31 mouse cellular contexts compared by ENCODE assay signal in genomic region chr2:138023558-138023957, GRCm38 (mm10).
DNase-seq lines count a peak whose midpoint lies in the region; ATAC-seq and TF ChIP-seq lines count a peak whose summit lies in the region.
"Had no signal": no experiment of that assay in that cellular context is flagged by ENCODE, and none has a peak within 500 bp of the region (broad histone marks: within the 10 kb centered on the region; RNA-seq: fewer than 3 reads in every experiment).

No protein-coding gene starts in this region.

- H3K4me2 ChIP-seq in midbrain, embryonic 16.5 days (ENCODE audit: low read length) = no peak overlapping the region
- H3K4me2 ChIP-seq: embryonic facial prominence, embryonic 15.5 days; forebrain, embryonic 13.5 days; heart, embryonic 11.5 days; hindbrain, embryonic 12.5 days; limb, embryonic 15.5 days; neural tube, embryonic 15.5 days had no signal

- DNase-seq in frontal cortex, postnatal 25 days (ENCODE audit: low spot score in 2 of 2) = no peak
- peak; percentile 46 to 71 for DNase-seq in cerebellum, adult 2 months
- peak; percentile 45 to 56 for DNase-seq in cerebellum, postnatal 25 days
- DNase-seq in urinary bladder, postnatal 4 days (ENCODE audit: low spot score in 2 of 2) = no peak
- DNase-seq in kidney, postnatal 14 days = no peak
- DNase-seq: adrenal gland, postnatal 25 days; gastrocnemius, adult 2 months; gastrocnemius, postnatal 36 days; heart, adult 18-20 months; heart, postnatal 36 days; kidney, adult 9 months; kidney, postnatal 25 days; lung, adult 2 months; lung, postnatal 14 days; midbrain, embryonic 14.5 days; spleen, adult 18-20 months; thymus, adult 18-20 months; thymus, postnatal 25 days had no signal

- no peak overlapping the region for H3K4me3 ChIP-seq in cerebellum, adult 2 months (replicated peaks; ENCODE audit: insufficient read depth, low read depth, low read length)
- H3K4me3 ChIP-seq in midbrain, embryonic 16.5 days (ENCODE audit: low read depth, low read length) = no peak overlapping the region
- H3K4me3 ChIP-seq: embryonic facial prominence, embryonic 10.5 days; embryonic facial prominence, embryonic 15.5 days; forebrain, embryonic 13.5 days; gastrocnemius, adult 2 months; hindbrain, embryonic 12.5 days; limb, embryonic 10.5 days; limb, embryonic 15.5 days; neural tube, embryonic 15.5 days had no signal

- no peaks in the 10 kb centered on the region for H3K36me3 ChIP-seq in midbrain, embryonic 16.5 days (ENCODE audit: control insufficient read depth, insufficient read depth, low read length)
- H3K36me3 ChIP-seq: embryonic facial prominence, embryonic 10.5 days; embryonic facial prominence, embryonic 15.5 days; hindbrain, embryonic 12.5 days; limb, embryonic 10.5 days; limb, embryonic 15.5 days; neural tube, embryonic 15.5 days had no signal

- peak; percentile 61; the same call in 1 of the 2 replicates for TF ChIP-seq CTCF in cerebellum, adult 2 months (IDR thresholded peaks at IDR 0.05; ENCODE audit: borderline replicate concordance, insufficient read depth, low read depth, low read length)

- H3K27ac ChIP-seq in cerebellum, adult 2 months (ENCODE audit: insufficient read depth, low read length) = no peak overlapping the region
- no peak overlapping the region for H3K27ac ChIP-seq in midbrain, embryonic 16.5 days (ENCODE audit: low read length)
- H3K27ac ChIP-seq: embryonic facial prominence, embryonic 10.5 days; embryonic facial prominence, embryonic 15.5 days; forebrain, embryonic 13.5 days; gastrocnemius, adult 2 months; hindbrain, embryonic 12.5 days; hindbrain, postnatal 0 days; limb, embryonic 10.5 days; limb, embryonic 15.5 days; liver, embryonic 14.5 days; neural tube, embryonic 15.5 days had no signal

- no peak overlapping the region for H3K9ac ChIP-seq in midbrain, embryonic 16.5 days (ENCODE audit: low read depth, low read length)
- H3K9ac ChIP-seq: embryonic facial prominence, embryonic 15.5 days; forebrain, embryonic 13.5 days; hindbrain, embryonic 12.5 days; limb, embryonic 15.5 days; liver, embryonic 14.5 days; neural tube, embryonic 15.5 days had no signal

- H3K9me3 ChIP-seq in midbrain, embryonic 16.5 days (replicated peaks; ENCODE audit: control insufficient read depth, low read length, poor library complexity, severe bottlenecking) = no peaks in the 10 kb centered on the region
- H3K9me3 ChIP-seq: embryonic facial prominence, embryonic 10.5 days; embryonic facial prominence, embryonic 15.5 days; forebrain, embryonic 13.5 days; hindbrain, embryonic 12.5 days; limb, embryonic 10.5 days; limb, embryonic 15.5 days; neural tube, embryonic 15.5 days had no signal

- H3K27me3 ChIP-seq in cerebellum, adult 2 months (ENCODE audit: control insufficient read depth, insufficient read depth, low read length) = no peaks in the 10 kb centered on the region
- H3K27me3 ChIP-seq in midbrain, embryonic 16.5 days (ENCODE audit: control insufficient read depth, insufficient read depth, low read depth, low read length) = no peaks in the 10 kb centered on the region
- H3K27me3 ChIP-seq: embryonic facial prominence, embryonic 15.5 days; forebrain, embryonic 13.5 days; hindbrain, embryonic 12.5 days; limb, embryonic 15.5 days; neural tube, embryonic 15.5 days had no signal

- TF ChIP-seq POLR2A in cerebellum, adult 2 months (IDR thresholded peaks at IDR 0.05; ENCODE audit: borderline replicate concordance, insufficient read depth, low read length) = no peak

- WGBS in cerebellum, adult 2 months = 46% methylated on average over 2 of the region's 2 CpGs
- 89% methylated on average over 2 of the region's 2 CpGs for WGBS in midbrain, embryonic 16.5 days

- no peaks in the 10 kb centered on the region for H3K4me1 ChIP-seq in cerebellum, adult 2 months (ENCODE audit: control insufficient read depth, insufficient read depth, low read length)
- H3K4me1 ChIP-seq in midbrain, embryonic 16.5 days (ENCODE audit: control insufficient read depth, insufficient read depth, low read length) = no peaks in the 10 kb centered on the region
- H3K4me1 ChIP-seq: embryonic facial prominence, embryonic 10.5 days; embryonic facial prominence, embryonic 15.5 days; forebrain, embryonic 13.5 days; hindbrain, embryonic 12.5 days; limb, embryonic 10.5 days; limb, embryonic 15.5 days; neural tube, embryonic 15.5 days had no signal

- peak; percentile 64; the same call in 1 of the 2 replicates for ATAC-seq in frontal cortex, adult (ENCODE audit: low TSS enrichment)
- no peak for ATAC-seq in midbrain, embryonic 16.5 days
- ATAC-seq: forebrain, embryonic 13.5 days; hindbrain, postnatal 0 days; intestine, embryonic 16.5 days had no signal

Comparison
In these comparisons a context has a peak if more than half of its experiments do, and no peak if none do; other contexts are left out.
1. DNase-seq: peak in cerebellum, adult 2 months (2 of 2) and cerebellum, postnatal 25 days (2 of 2); none in frontal cortex, postnatal 25 days (0 of 2), urinary bladder, postnatal 4 days (0 of 2) and kidney, postnatal 14 days (single experiment).